Mouse (Mus musculus): ENCODE measurements around the gene Stn1.

DNA sequence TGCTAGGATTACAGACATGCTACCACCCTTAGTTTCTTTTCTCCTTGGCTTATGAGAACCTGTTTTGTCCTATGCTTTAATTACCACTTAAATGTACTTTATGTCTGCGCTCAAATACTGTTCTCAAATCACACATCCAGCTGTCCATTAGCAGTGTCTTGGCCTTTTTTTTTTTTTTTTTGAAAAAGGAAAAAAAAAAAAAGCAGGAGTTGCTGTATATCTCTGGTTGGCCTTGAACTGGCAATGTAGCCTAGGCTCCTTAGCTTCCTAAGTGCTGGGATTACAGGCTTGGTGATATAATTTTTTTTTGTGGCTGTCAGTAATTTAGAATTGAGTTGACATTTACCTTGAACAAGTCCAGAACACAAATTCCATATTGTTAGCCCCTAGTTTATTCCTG lies 48.5 kb upstream of the Stn1 start:
- TF ChIP-seq CTCF (IDR thresholded peaks at IDR 0.05; ENCODE audit: borderline replicate concordance, insufficient read depth, low read length) (no peak), POLR2A (IDR thresholded peaks at IDR 0.05; ENCODE audit: low read depth, low read length) (no peak)

Data from embryonic fibroblast, embryonic 13.5 days (primary cell).